8 mouse cellular contexts compared by ENCODE assay signal in genomic region chr4:89294091-89294485, GRCm38 (mm10). TPM values are rescaled to one million over a fixed set of nuclear protein-coding genes. Genes with fewer than 3 reads are reported as not detected.
DNase-seq lines count a peak whose midpoint lies in the region; ATAC-seq and TF ChIP-seq lines count a peak whose summit lies in the region.

No protein-coding gene starts in this region.

- peaks cover 86% of the 10 kb centered on the region for H3K27me3 ChIP-seq in liver, embryonic 14.5 days (ENCODE audit: control insufficient read depth, insufficient read depth, low read length)

- 2% methylated on average over 25 of the region's 26 CpGs for WGBS in liver, embryonic 14.5 days (ENCODE audit: insufficient replicate concordance)

- intact Hi-C loops in gastrocnemius, adult 2 months (cut with DNase I), result no loop called here

- H3K9me3 ChIP-seq in liver, embryonic 14.5 days (ENCODE audit: control insufficient read depth, low read length), result no peaks in the 10 kb centered on the region

- no peaks in the 10 kb centered on the region for H3K36me3 ChIP-seq in liver, embryonic 14.5 days (replicated peaks; ENCODE audit: control insufficient read depth, insufficient read depth, low read depth)

- peak overlapping the region; percentile 93 for H3K4me3 ChIP-seq in gastrocnemius, adult 2 months
- peak overlapping the region; percentile 12 to 59; a peak in 3 of 4 replicates for H3K4me3 ChIP-seq in liver, embryonic 14.5 days (ENCODE audit: insufficient read depth in 1 of 2, low read depth in 2 of 2, low read length in 2 of 2)

- no peak overlapping the region for H3K27ac ChIP-seq in gastrocnemius, adult 2 months
- H3K27ac ChIP-seq in liver, embryonic 14.5 days, result no peak overlapping the region

- peak overlapping the region; percentile 71 for H3K4me2 ChIP-seq in liver, embryonic 14.5 days (ENCODE audit: low read depth)

- DNase-seq in gastrocnemius, adult 2 months, result no peak
- DNase-seq in gastrocnemius, adult 8-10 months (ENCODE audit: low spot score in 2 of 2), result no peak
- DNase-seq in thymus, postnatal 14 days, result peak; percentile 7
- DNase-seq in thymus, postnatal 4 days, result no peak
- DNase-seq in liver, embryonic 14.5 days (ENCODE audit: low read depth in 3 of 3, low spot score in 3 of 3), result no peak
- DNase-seq in embryo, embryonic 10 days (ENCODE audit: low spot score), result no peak
- no peak for DNase-seq in urinary bladder, postnatal 25 days (ENCODE audit: low spot score)
- DNase-seq in c-Kit-positive CD71-positive TER-119-positive erythroid progenitor cells, embryonic 14.5 days (ENCODE audit: low spot score), result no peak

- TF ChIP-seq CTCF in gastrocnemius, adult 2 months (IDR thresholded peaks at IDR 0.05), result no peak
- no peak for TF ChIP-seq CTCF in liver, embryonic 14.5 days (IDR thresholded peaks at IDR 0.05; ENCODE audit: low read depth)

- no peaks in the 10 kb centered on the region for H3K4me1 ChIP-seq in liver, embryonic 14.5 days (replicated peaks; ENCODE audit: control insufficient read depth in 2 of 2, insufficient read depth in 2 of 2, low read length in 1 of 2)

- no peak overlapping the region for H3K9ac ChIP-seq in liver, embryonic 14.5 days (replicated peaks)

- ATAC-seq in liver, embryonic 14.5 days (ENCODE audit: insufficient read depth), result no peak

- no peak for TF ChIP-seq EP300 in liver, embryonic 14.5 days (IDR thresholded peaks at IDR 0.05; ENCODE audit: low read depth)

RNA-seq across cellular contexts. Expression of gene Cdkn2a, which starts 0.4 kb away (rescaled TPM):
- total RNA-seq in gastrocnemius, adult 2 months (2021), result not detected
- total RNA-seq in gastrocnemius, adult 8-10 months (2022), result 1 to 10 TPM in 1 of 4 experiments, under 1 TPM in 1, not detected in 2; 0.36 to 1.2 TPM
- not detected in 2 replicates for polyA plus RNA-seq in liver, embryonic 14.5 days (2012; rRNA removed)
- not detected in 2 replicates for polyA plus RNA-seq in liver, embryonic 14.5 days (2014; fragmentation: Nextera tagmentation; extraction: Ambion mirVana)

RNA-seq across cellular contexts. Expression of gene Cdkn2b, which starts 16.8 kb away (rescaled TPM):
- total RNA-seq in gastrocnemius, adult 2 months (2021), result under 1 TPM; 0.74 to 0.92 TPM
- 1 to 10 TPM in 3 of 4 experiments, under 1 TPM in 1; 0.96 to 2.7 (median 1.6) TPM for total RNA-seq in gastrocnemius, adult 8-10 months (2022)
- 0.11 TPM in 2 replicates for polyA plus RNA-seq in liver, embryonic 14.5 days (2012; rRNA removed)
- not detected in 2 replicates for polyA plus RNA-seq in liver, embryonic 14.5 days (2014; fragmentation: Nextera tagmentation; extraction: Ambion mirVana)
